Mouse (Mus musculus) stomach, embryonic 14.5 days (tissue): ENCODE measurements around the gene Gm3776. TPM values are rescaled to one million over a fixed set of nuclear protein-coding genes. Genes with fewer than 3 reads are reported as not detected.
"Not testable (repeated sequence)": the region's sequence is repeated elsewhere in the genome, so short reads cannot be mapped to it uniquely, and the experiment has no call there.

Experiments
- ATAC-seq: fragments of 200-750 bp; cut with Nextera tagmentation; 2 replicates; pipeline ENCODE4 v1.8.0; 2017; ENCODE audit warnings: low read depth, moderate TSS enrichment; ENCODE audit not compliant: insufficient number of reproducible peaks, insufficient read depth, low FRiP score
- H3K27ac ChIP-seq: fragments of 300-500 bp; sonication (generic); 2 replicates; pipeline ENCODE4 v1.5.1; 2014; ENCODE audit warnings: mild to moderate bottlenecking, low read length, moderate library complexity, mixed read lengths
- H3K27me3 ChIP-seq: fragments of 300-500 bp; sonication (generic); 2 replicates; pipeline ENCODE4 v1.6.1; 2014; ENCODE audit warnings: low read length, control low read depth, mixed read lengths; ENCODE audit not compliant: control insufficient read depth, insufficient read depth
- H3K36me3 ChIP-seq: fragments of 300-500 bp; sonication (generic); 2 replicates; pipeline ENCODE4 v1.6.1; 2014; ENCODE audit warnings: mild to moderate bottlenecking, control low read depth, low read length, moderate library complexity, mixed read lengths; ENCODE audit not compliant: control insufficient read depth, insufficient read depth
- H3K4me1 ChIP-seq: fragments of 300-500 bp; sonication (generic); 2 replicates; pipeline ENCODE4 v1.6.1; 2014; ENCODE audit warnings: low read length, control low read depth, mixed read lengths; ENCODE audit not compliant: control insufficient read depth, insufficient read depth
- H3K4me2 ChIP-seq: fragments of 300-500 bp; sonication (generic); replicated peaks from 2 replicates; pipeline ENCODE4 v1.6.1; 2014; ENCODE audit warnings: low read depth, low read length, control low read depth
- H3K4me3 ChIP-seq: fragments of 300-500 bp; sonication (generic); 2 replicates; pipeline ENCODE4 v1.5.1; 2014; ENCODE audit warnings: low read depth, low read length, control low read depth
- H3K9ac ChIP-seq: fragments of 300-500 bp; sonication (generic); replicated peaks from 2 replicates; pipeline ENCODE4 v1.6.1; 2014; ENCODE audit warnings: low read depth, mild to moderate bottlenecking, control low read depth, low read length, moderate library complexity, mixed read lengths
- H3K9me3 ChIP-seq: fragments of 300-500 bp; sonication (generic); 2 replicates; pipeline ENCODE4 v1.6.1; 2016; ENCODE audit warnings: low read depth, low read length, control low read depth; ENCODE audit not compliant: control insufficient read depth
- WGBS: fragments of 180-500 bp; shearing (Covaris S2); extraction: QIAGEN DNeasy Blood & Tissue Kit; methylation state at CpG from one replicate; pipeline ENCODE4 v1.1.7; 2014; 5-methylcytosine and 5-hydroxymethylcytosine counted together
- polyA plus RNA-seq: library from polyadenylated mRNA; unstranded; fragments of >200 nt; fragmentation: Nextera tagmentation; extraction: Ambion mirVana; gene quantifications from 2 replicates; pipeline ENCODE4 v1.2.1, GENCODE M21; 2014

The Gm3776 gene
- polyA plus RNA-seq, 1 experiment from 2014 or later: 6.6 TPM

- 61% methylated on average over 10 of the region's 10 CpGs for WGBS
Measured at GRCm38 (mm10) chr9:78223221-78223902, 33.6 kb upstream of the Gm3776 start.

DNA sequence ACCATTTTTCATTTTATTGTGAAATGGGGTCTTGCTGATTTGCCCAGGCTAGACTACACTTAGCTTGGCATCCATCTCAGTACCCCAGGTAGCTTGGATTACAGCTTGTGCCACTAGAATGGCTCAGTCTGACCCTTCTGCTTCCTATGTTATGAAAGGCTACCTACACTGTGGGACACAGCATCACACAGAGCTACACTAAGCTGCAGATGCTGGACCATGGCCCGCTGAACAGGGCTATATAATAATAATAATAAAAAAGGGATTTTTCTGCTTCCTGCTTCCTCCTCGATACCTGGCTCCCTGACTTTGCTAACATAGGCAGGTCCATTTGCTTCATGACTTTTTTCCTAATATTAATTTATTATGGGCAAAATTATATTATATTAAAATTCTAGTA lies 32.5 kb upstream of the Gm3776 start:
- 96% methylated on average over 2 of the region's 2 CpGs for WGBS
- Histone ChIP-seq H3K4me1 (peaks cover 4% of the 10 kb centered on the region; the same call in 1 of the 2 replicates), H3K9ac (no peak overlapping the region), H3K4me3 (no peak overlapping the region), H3K4me2 (no peak overlapping the region), H3K36me3 (no peaks in the 10 kb centered on the region), H3K27ac (no peak overlapping the region), H3K9me3 (no peaks in the 10 kb centered on the region; the same call in 1 of the 2 replicates), H3K27me3 (no peaks in the 10 kb centered on the region)
- ATAC-seq: no peak

More at GRCm38 (mm10) chr9:78223221-78223902, 33.6 kb upstream of the Gm3776 start:
- H3K36me3 ChIP-seq: no peaks in the 10 kb centered on the region
- no peaks in the 10 kb centered on the region; the same call in 1 of the 2 replicates for H3K9me3 ChIP-seq
- no peak overlapping the region for H3K4me2 ChIP-seq
- no peak overlapping the region for H3K4me3 ChIP-seq
- no peak overlapping the region for H3K27ac ChIP-seq
- no peaks in the 10 kb centered on the region for H3K27me3 ChIP-seq
- peaks cover 4% of the 10 kb centered on the region; the same call in 1 of the 2 replicates for H3K4me1 ChIP-seq
- H3K9ac ChIP-seq: no peak overlapping the region
- no peak for ATAC-seq

DNA sequence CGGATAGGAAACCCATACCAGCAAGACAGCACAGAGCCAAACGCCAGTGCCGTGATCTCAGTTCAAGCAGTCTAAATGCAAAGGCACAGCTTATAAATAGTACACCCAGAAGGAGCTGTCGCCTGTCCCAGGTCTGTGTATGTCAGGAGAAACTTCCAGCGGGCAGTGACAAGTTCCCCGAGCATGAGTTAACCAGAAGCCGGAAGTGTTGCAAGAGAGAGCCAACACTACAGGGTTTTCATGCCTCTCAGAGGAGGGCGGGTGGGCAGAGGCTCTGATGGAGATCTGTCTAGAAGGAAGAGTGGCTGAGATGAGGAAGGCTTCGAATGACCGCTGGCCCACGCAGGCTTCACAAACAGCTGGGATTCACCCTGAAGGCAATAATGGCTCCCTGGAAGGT lies 31.6 kb upstream of the Gm3776 start:
- Histone ChIP-seq H3K36me3 (no peaks in the 10 kb centered on the region), H3K9ac (no peak overlapping the region), H3K4me3 (no peak overlapping the region), H3K9me3 (no peaks in the 10 kb centered on the region), H3K4me1 (peaks cover 4% of the 10 kb centered on the region; the same call in 1 of the 2 replicates), H3K27me3 (no peaks in the 10 kb centered on the region), H3K4me2 (no peak overlapping the region), H3K27ac (no peak overlapping the region)
- 78% methylated on average over 11 of the region's 11 CpGs for WGBS
- ATAC-seq: no peak

DNA sequence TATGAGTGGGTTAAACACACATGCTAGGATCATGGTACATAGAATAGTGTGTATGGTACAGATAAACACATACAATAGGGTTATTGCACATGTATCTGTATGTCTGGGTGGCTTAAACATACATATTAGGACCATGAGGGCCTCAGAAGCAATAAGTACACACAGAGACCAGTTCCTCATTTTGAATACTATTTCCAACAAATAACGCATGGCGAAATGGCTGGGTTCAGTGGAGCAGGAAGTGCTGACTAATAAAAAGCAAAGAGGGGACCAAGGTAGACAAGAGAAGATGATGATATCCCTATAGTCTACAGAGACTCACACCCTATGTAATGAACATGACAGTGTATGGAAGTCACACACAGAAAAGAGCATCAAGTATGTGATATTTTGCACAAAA lies 28.8 kb upstream of the Gm3776 start:
- no peak overlapping the region for H3K4me3 ChIP-seq
- H3K4me1 ChIP-seq: peaks cover 4% of the 10 kb centered on the region; the same call in 1 of the 2 replicates
- WGBS: 95% methylated on average over 2 of the region's 2 CpGs
- no peaks in the 10 kb centered on the region for H3K27me3 ChIP-seq
- H3K9ac ChIP-seq: no peak overlapping the region
- ATAC-seq: no peak
- H3K36me3 ChIP-seq: no peaks in the 10 kb centered on the region
- no peak overlapping the region for H3K27ac ChIP-seq
- H3K9me3 ChIP-seq: no peaks in the 10 kb centered on the region
- no peak overlapping the region for H3K4me2 ChIP-seq

- H3K27me3 ChIP-seq, H3K4me2 ChIP-seq: not testable (repeated sequence)
Measured at GRCm38 (mm10) chr9:78229658-78230057, 27.3 kb upstream of the Gm3776 start.

DNA sequence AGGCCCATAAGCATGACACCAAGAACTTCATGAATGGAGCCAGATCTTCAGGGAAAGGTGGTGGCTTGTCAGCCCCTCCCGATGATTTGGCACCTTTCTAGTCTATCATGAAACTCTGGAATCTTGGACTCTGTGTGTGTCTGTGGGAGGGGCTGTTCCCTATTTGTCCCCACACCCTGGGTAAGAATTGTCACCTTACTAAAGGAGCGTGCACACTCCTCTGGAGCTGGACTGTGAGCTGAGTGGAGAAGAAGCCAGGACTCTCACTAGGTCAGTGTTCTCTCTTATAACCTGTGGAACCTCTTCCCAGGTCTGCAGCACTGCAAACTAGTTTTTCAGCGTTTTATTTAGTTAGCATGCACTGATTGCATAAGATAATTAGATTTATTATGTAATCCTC lies 26.5 kb upstream of the Gm3776 start, which contains the start of gene Gsta1:
Gsta1 (plus strand) TSS at position 196 of the 400 bp plus-strand sequence.
- not testable (repeated sequence) for H3K4me1 ChIP-seq, H3K36me3 ChIP-seq, ATAC-seq, H3K27me3 ChIP-seq, H3K27ac ChIP-seq, H3K4me3 ChIP-seq, H3K9me3 ChIP-seq, H3K4me2 ChIP-seq, H3K9ac ChIP-seq
- WGBS: 75% methylated on average over 1 of the region's 3 CpGs

More at GRCm38 (mm10) chr9:78229658-78230057, 27.3 kb upstream of the Gm3776 start:
- H3K36me3 ChIP-seq, ATAC-seq, H3K27ac ChIP-seq, H3K9me3 ChIP-seq, H3K4me1 ChIP-seq, H3K9ac ChIP-seq, H3K4me3 ChIP-seq: not testable (repeated sequence)
- WGBS: 28% methylated on average over 3 of the region's 3 CpGs

DNA sequence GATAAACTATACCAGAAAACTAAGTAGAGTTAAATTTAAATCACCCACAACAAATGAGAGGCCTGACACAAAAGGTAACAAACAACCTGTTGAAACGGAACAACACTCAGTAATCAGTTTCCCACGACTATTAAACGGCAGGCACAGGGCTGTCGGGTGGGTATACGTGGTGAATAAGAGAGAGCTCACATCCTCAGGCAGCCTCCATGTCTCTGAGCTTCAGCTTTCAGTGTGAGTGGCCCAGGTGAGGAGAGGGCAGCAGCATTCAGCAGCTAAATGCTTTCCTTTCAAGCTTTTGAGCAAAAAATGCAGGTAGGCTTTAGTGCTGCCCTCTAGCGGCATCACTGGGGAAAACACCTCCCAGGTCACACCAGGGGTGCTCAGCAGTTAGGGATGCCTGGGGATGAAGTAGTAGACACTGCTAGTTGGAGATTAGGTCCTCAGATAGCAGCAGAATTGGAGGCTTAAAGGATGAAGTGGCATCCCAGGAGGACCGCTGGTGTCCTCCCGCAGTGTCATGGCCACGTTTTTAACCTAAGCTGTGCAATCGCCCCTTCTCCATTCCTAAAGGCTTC lies 23.7 kb upstream of the Gm3776 start:
- not testable (repeated sequence) for H3K27ac ChIP-seq, ATAC-seq, H3K4me1 ChIP-seq, H3K9me3 ChIP-seq, H3K27me3 ChIP-seq, H3K9ac ChIP-seq, H3K4me2 ChIP-seq, H3K4me3 ChIP-seq, H3K36me3 ChIP-seq
- WGBS: no CpG with 5 or more reads among the region's 10 CpGs

DNA sequence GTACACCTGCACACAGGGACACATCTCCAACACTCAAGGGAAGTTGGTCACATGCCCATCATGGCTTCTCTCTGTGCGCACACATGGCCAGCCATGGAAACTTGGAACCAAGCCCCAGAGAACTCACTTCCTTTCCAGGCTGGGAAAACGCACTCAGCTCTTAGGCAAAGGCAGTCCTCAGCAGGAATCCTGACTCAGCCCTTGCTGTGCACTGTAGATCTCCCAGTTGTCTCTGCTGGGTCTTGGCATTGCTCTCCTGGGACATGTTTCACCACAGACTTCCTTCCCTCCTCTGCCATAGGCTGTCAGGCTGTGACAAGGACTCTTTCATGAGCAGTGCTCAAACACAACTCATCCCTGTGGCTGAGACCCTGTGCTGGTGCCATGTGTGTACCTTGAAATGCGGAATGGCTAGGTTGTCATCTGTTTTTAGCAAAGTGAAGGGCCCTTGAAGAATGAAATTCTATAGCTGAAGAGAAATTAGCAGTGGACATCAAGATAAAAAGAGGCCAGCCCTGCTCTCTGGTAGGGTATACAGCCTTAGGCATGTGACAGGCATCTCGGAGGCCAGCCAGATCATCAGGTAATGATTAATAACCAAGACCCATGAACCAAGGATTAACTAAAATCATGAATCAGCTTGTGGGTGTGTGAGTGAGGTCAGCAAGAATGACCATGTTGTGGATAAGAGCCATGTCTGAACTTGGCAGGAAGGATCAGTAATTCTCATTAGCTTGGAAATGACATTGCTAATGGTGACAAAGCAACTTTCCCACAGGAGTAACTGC lies 1.1 kb upstream of the Gm3776 start:
- WGBS: 56% methylated on average over 4 of the region's 4 CpGs
- H3K9ac ChIP-seq, H3K27me3 ChIP-seq, H3K9me3 ChIP-seq, H3K4me2 ChIP-seq, H3K36me3 ChIP-seq, H3K4me3 ChIP-seq, H3K27ac ChIP-seq, H3K4me1 ChIP-seq, ATAC-seq: not testable (repeated sequence)
